Mouse (Mus musculus) kidney, adult 2 months (tissue): ENCODE measurements around the gene Nuak2.

Experiments
- CTCF ChIP-seq: fragments of 200-500 bp; conservative IDR thresholded peaks from 2 replicates; pipeline ENCODE4 v1.5.1; 2011; ENCODE audit warnings: low read depth, mild to moderate bottlenecking, control low read depth, low read length, moderate library complexity, mixed read lengths; ENCODE audit not compliant: insufficient read depth, insufficient read length
- POLR2A ChIP-seq: fragments of 200-500 bp; IDR thresholded peaks from one replicate; pipeline ENCODE4 v1.6.1; 2011; ENCODE audit warnings: low read depth, low read length, control low read depth

- no peak for TF ChIP-seq CTCF
- no peak for TF ChIP-seq POLR2A
These were observed 33.8 kb upstream of the Nuak2 start for GRCm38 (mm10) chr1:132282177-132282536.
